Mouse (Mus musculus): ENCODE data around the gene Nfe2l2.

GRCm38 (mm10) chr2:75633381-75633780, 71.1 kb downstream of the Nfe2l2 start:
- TF ChIP-seq CTCF (IDR thresholded peaks at IDR 0.05; ENCODE audit: low read depth) (no peak), EP300 (IDR thresholded peaks at IDR 0.05; ENCODE audit: low read depth) (no peak)

All from heart, postnatal 0 days (tissue).